Mouse (Mus musculus) cerebellum, adult 8-10 months (tissue): ENCODE measurements around the gene Esr2.
"Not testable (repeated sequence)": the region's sequence is repeated elsewhere in the genome, so short reads cannot be mapped to it uniquely, and the experiment has no call there.

Experiments used
- DNase-seq: peaks from one replicate; pipeline ENCODE4 v3.0.0; 2022

Gene Esr2

DNA sequence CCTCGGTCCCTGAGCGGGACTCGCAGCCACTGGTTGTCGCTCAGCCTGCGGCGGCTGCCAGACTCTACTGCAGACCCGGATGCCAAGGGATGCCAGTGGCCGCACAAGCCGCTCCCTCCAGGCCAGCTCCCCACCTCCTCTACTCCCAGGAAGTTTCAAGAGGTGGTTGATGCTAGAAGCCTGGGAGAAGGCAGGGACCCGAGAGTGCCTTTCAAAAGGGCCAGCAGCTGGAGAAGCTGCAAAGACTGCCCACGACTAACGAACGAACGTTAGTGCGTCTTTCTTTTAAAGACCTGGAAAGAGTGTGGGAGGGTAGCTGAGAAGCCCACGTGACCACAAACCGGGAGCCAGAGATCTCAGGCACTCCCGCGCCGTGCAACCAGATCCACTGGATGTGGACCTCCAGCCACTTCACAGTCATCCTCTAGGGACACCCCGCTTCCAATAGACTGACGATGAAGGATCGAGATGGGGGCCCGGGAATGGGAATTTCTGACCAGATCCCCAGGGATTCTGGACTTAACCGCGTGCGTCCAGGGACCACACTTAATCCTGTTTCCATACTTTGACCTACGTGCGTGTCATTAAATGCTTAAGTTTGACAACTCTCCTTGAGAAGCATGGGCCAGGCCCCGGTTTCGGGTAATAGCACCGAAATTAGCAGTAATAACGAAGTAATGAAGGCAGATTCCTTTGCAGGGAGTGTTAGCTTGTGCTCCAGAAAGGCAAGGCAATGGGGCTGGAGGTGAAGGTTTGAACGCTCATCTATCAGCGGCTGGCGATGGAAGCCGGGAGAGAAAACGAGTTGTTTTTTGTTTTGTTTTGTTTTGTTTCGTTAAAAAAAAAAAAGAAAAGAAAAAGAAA is at the start of gene Esr2:
TSS of gene Esr2 (minus strand) at position 260 of the 864 bp plus-strand sequence.
- DNase-seq, result peak; percentile 21

DNA sequence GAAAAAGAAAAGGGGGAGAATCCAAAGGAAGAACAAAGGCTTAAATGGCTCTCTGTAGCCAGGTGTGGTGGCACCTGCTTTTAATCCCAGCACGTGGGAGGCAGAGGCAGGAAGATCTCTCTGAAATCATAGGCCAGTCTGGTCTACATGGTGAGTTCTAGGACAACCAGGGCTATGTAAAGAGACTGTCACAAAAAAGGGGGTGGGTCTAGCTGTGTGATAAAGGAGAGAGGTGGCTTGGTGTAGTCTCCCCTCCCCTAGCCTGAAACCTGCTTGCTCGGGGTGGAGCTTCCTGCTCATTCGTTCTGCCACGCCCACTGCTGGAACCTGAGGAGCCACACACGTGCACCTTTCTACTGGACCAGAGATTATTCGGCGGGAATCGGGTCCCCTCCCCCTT is 45.0 kb upstream of the Esr2 start:
- not testable (repeated sequence) for DNase-seq

DNA sequence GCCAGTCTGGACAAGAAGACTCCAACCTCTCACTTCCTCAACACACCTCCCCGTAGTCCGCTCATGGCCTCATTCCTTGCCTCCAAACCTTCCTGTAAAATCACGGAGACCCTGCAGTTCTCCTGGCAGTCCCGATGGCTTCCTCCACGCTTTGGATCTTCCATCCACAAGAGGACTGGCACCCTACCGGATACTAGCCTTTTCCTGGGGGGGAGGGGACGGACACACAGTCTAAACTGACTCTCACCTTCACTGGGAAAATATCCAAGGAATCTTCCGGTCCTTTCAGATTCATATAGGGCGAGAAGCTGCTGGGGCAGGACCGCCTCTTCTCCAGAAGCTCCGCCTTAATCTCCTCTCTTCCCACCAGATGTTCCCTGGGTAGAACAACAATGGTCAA is 39.7 kb upstream of the Esr2 start:
- no peak for DNase-seq

DNA sequence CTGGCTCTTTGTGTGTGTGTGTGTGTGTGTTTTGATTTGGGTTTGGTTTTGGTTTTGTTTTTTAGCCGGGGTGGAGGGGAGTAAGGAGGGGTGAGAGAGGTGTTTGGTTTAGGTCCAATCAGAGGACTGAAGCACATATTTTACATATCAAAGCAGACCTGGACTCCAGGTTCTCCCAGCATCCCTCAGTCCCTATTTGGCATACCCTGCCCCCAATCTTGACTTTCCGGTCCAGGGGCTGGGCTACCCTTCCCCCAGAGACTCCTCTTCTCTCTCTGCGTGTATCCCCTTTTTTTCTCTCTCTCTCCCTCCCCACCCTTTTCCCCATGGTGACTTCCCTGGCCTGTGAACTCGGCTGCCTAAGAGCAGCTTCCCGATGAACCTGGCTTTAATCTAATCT is 38.1 kb upstream of the Esr2 start:
- DNase-seq, result no peak

DNA sequence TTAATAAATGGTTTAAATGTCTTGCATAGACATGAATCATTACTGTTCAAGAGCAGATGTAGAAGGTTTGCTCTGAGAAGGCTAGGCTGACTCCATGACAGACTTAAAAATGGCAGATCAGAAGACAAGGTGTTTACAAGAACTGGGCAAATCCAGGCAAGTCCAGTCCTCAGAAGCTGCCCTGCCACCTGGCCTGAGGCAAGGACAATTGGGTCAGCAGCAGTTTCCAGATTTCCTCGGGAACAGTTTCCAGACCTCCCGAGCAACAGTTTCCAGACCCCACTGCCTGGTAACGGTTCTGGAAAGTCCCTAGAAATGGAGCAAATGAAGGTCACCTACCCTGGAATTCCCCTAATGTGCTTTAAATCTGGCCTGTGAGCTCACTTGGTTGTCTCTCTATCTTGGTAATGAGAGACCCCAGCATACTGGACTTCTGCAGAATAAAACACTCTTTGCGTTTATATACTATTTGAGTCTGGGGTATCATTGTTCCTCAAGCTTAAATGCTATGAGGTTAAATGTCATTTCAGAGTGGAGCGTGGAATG is 32.4 kb upstream of the Esr2 start:
- DNase-seq, result no peak

DNA sequence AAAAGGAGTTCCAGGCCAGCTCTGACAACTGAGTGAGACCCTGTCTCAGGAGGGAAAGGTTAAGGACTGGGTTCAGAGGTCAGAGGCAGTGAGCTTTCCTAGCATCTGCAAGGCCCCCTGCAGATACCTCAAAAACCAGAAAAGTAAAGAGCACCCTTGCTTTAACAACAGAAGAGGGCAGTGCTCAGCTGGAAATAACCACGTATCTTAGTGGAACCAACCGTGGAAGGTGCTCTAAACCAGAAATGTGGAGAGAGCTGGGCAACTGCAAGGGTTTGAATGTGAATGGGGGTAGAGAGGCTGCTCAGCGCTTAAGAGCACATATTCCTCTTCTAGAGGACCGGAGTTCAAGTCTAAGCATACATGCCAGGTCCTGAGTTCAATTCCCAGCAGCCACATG is 23.3 kb upstream of the Esr2 start:
- DNase-seq, result no peak

DNA sequence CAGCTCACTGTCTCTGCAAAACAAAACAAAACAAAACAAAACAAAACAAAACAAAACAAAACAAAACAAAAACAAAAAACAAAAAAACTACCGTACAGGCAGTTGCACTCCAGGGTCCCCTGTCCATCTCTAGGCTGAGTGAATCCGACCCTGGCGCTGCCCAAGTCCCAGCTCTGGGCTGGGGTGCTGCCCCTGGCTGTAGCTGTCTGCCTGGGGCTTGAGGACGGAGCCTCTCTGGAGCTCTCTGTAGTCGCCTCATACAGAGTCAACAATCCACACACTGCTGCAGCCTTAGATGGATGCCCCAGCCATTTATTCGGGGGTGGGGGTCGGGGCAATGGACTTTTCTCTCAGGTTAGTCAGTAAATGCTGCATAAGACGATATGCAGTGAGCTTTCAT is 20.0 kb upstream of the Esr2 start:
- DNase-seq, result no peak

DNA sequence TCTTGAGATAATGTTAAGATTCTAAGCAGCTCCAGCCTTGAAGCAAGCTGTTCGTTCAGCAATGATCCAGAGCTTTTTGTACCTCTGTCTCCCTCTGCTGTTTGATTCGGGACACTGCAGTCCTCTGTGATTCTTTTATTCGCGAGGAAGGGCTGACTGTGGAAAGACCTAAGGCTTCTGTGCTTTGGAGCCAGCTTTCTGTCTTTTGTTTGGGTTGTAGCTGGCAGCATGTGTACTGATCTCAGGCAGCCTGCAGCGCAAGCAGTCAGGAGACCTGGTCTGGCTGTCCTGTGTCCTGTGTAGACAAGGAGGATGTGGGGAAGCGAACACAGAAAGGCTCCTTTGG is 19.6 kb upstream of the Esr2 start:
- DNase-seq, result peak; percentile 81

DNA sequence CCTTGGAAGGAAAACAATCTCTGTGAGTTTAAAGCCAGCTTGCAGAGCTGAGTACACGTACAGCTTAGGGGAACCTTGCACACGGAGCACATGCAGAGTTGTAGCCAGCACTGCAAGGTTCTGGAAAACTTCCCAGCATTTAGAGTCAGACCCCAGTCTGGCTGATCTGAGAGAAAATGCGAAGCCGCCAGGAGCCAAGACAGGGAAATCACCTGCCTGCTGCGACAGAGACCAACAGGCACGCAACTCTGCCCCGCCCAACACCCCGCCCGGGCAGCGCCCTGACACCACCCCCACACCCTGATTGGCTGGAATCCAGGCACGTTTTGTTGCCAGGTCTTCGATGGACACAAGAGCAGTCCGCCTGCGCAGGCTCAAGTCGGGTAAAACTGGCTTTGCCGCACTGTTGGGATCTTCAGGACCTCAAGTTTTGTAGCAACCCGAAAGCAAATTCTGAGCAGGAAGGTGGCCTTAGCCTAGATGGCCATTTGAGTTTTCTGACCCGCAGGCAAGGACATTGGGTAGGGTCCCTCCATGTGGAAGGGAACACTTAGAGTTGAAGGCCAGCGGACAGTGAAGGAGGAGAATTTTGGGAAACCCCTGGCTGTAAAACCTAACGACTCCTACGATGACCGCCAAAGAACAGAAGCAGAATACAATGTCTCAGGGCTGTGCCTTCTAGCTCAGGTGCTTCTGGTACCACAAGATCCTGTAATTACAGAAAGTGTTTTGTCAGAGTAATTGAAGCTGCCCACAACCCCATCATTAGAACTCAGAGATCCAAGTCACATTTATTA is 19.1 kb upstream of the Esr2 start:
- peak; percentile 80 for DNase-seq

DNA sequence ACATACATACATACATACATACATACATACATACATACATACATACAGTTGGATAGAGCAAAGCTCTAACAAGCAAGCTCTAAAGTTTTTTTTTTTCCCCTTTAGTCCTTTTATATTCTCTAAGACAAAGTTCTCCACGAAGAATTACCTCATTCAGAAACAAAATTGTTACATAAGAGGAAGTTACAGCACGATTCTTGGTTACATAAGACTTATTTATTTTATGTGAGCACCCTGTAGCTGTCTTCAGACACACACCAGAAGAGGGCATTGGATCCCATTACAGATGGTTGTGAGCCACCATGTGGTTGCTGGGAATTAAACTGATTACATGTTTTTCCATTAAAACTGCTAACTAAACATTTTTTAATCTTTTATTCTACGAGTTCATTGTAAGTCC is 17.5 kb upstream of the Esr2 start:
- no peak for DNase-seq

DNA sequence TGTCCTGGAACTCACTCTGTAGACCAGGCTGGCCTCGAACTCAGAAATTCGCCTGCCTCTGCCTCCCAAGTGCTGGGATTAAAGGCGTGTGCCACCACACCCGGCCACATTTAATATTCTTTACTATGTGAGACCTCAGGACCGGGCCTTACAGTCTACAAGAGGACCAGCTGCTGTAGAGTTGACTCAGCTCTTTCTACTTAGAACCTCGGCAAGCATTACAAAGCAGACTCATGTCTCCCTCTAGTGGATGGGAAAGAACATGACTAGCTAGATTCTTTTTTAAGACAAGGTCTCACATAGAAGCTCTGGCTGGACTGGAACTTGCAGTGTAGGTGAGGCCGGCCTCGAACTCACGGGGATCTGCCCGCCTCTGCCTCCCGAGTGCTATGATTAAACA is 13.9 kb upstream of the Esr2 start:
- DNase-seq, result peak; percentile 27

DNA sequence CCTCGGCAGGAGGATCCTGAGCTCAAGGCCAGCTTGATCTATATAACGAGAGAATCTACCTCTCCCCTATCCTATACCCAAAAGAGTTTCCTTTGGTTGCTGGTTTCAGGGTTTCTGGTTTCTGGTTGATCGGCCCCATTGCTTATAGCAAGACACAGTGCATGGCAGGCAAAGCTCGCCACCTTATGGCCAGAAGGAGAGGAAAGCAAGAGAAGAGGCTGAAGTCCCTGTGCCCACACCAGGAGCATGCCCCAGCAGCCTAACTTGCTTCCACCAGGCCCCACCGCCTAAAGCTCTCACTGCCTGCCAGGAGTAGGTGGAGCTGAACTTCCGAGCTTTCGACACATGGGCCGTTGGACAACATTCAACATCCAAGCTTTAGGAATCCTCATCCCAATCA is 10.8 kb upstream of the Esr2 start:
- DNase-seq, result peak; percentile 32

DNA sequence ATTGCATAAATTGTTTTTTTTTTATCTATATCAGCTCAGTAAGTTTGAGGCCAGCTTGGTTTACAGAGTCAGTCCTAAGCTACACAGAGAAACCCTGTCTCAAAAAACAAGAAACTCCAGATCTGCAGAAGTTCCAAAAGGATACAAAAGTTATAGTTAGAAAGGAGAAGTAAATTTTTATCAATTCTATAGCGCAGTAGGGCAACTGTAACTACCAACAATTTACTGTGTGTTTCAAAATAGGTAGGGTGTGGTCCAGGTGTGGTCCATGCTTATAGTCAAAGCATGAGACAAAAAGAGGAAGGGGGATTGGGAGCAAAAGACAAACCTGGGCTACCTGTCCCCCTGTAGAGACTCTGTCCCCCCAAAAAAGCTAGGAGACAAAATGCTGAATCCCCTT is 9.4 kb upstream of the Esr2 start:
- no peak for DNase-seq

DNA sequence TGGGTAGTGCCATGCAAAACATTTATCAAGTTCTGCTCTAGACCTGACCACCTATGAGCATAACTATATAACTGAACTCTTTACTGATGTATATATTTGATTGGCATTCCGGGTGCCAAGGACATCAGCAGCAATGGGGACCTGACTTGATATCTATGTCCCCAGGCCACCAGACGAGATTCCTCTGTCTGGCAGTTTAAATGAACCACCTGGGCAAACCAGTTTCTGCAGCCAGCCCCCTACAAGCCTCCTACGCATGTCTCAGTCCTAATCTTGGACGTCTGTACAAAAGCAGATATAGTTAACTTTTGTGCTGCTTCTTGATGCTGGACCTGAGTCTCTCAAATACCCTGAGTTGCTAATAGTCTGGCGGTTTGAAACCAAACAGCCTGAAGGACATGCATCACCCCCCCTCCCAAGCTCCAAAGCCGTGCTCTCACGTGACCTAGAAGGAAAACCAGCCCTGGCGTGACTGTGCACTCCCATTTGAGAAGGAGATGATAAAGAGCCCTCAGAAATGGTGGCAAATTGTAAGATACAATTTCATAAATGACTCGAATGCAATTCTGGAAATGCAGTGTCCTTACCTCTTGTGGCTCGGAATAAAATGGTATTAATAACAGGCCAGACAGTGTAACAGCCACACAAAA is 8.2 kb upstream of the Esr2 start:
- no peak for DNase-seq

DNA sequence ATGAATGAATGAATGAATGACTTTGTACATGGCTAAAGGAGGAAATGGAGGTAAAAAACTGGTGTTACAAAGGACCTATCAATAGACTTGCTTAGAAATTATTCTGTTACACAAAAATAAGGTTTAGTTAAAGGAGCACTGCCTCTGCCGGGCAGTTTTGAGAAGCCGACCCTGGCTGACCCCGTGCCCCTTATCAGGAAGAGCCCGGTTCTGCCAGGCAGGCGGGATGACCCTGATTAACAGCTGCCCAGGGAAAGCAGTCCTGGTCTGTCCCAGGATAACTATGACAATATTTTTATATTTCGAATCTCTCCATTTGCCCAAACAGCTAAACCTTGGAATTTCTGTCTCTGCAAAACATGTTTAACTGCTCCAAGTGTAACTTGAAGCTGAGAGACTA is 7.2 kb upstream of the Esr2 start:
- no peak for DNase-seq

DNA sequence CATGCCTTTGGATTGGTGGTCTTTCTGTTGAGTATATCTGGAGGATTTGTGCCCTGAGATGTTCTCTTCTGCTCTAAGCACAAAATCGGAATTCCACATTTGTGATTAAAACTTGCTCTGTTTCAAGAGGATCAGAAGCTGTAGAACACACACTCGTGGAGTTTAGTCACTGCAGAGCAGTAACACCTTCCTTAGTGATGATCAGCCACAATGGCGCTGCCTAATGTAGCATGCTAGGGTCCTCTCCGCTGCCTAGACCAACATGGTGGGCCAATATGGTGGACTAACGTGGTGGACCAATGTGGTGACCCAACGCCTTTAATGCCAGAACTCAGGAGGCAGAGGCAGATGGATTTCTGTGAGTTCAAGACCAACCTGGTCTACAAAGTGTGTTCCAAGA is 5.8 kb upstream of the Esr2 start:
- no peak for DNase-seq

DNA sequence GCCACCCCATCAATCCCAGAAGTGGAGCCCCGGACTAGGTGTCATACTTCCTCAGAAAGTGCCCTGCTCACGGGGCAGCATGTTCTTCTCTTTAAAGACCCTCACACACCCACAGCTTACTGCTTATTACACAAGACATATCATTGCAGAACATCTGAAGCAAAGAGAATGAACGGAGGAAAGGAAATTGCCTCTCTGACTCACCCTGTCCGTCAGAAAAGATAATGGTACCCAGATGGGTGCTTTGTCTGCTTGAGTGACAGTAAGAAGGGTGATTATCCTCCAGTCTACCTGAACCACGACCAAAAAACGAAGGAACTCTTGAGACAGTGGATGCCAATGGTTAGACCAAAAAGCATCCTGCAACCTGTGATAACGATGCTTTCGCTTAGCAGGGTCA is 4.4 kb upstream of the Esr2 start:
- no peak for DNase-seq

DNA sequence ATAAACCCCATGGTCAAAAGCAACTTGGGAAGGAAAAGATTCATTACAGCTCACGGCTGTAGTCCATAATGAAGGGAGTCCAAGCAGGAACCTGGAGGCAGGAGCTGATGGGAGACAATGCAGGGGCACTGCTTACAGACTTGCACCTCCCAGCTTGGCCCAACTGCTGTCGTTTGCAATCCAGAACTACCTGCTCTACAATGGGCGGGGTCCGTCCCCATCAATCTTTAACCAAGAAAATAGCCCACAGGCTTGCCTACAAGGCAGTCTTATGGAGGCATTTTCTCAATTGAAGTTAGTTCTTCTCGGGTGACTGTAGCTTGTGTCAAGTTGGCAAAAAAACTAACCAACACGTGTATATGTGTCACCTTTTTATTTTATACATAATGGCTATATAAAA is 3.4 kb upstream of the Esr2 start:
- no peak for DNase-seq

DNA sequence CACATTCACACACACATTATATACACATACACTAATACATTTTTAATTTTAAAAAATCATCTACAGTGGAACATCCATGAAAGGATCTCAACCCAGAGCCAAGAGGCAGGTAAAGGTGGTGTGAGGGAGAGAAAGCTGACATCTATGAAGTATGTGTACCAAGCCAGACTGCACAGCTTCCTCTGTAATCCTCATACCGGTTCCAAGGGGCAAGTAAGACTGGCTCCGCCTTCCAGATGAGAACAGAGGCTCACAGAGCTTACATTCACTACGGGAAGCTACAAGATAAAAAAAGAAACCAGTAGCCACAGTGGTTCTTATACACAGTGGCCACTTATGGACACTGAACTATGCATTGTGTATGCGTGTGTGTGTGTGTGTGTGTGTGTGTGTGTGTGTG is 2.5 kb upstream of the Esr2 start:
- no peak for DNase-seq

DNA sequence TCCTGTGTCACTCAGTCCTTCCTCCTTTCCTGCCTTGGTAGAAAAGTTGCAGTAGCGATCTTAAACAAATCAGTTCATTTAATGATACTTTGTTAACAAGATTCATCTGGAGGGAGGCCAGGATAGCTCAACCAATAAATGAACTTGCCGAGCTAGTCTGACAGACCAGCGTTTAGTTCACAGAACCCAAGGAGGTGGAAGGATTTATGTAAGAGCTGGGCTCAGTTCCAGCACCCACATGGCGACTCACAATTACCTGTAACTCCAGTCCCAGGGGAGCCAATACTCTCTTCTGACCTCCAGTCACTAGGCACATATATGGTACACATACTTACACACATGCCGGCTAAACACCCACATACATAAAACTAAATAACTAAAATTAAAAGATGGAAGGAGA is 2.0 kb upstream of the Esr2 start:
- no peak for DNase-seq

DNA sequence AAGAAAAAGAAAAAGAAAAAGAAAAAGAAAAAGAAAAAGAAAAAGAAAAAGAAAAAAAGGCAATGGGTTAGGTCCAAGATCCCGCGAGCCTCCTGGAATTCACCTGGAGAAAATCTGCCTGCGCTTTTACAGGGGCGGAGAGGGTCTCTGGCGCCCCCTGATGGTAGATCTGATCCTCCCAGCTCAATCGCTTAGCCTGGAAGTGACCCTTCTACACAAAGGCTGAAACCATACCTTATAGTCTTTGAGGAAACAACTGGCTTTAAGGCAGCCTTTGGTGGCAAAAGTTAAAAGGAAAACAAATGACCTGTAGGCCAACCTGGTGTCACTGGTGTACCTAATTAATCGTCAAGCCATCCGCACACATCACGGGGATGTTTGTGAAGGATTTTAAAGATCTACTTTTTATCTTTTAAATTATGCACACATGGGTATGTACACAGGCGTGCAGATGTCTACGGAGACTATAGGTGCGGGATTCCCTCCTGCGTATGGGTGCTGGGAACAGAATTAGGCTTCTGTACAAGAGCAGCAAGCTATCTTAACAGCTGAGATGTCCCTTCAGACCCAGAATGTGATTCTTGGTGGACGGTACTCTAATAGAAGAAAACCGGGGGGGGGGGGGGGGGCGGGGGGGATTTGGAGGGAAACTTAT is 932 bp upstream of the Esr2 start:
- peak; percentile 81 for DNase-seq

DNA sequence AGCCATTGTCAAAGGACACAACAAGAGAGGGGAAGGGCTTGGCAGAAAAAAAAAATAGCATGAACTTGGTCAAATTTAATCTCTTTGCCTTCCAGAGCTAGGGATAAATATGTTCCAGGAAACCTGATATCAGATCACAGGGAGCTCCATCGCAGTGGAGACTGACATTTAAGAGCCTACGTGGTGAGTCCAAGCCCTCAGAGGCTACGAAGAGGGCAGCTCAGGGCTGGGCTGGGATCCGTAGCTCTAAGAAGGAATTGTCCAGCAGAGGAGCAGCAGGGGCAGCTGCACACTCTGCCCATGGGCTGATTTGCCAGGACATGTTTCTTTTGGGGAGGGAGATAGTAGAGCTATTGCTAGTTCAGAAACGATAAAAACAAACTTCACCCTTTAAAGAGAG is 11.4 kb downstream of the Esr2 start:
- DNase-seq, result no peak

DNA sequence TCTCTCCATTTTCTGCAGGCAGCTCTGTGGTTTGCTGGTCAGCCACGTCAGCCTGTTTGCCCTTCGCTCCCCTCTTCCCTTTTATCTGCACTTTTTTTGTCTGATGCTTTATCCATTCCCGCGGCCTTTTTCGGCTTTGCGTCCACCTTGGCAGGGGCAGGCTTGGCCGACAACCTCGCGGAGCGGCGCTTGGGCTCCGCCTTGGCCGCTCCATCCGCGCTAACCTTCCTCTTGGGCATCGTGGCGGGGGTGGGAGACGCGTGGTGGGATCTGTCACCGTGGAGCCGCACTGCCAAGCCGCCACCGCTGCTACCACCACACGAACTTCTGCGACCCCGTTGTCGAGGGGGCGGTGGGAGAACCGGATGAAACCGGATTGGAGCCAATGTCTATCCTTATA is 24.7 kb downstream of the Esr2 start:
- DNase-seq, result not testable (repeated sequence)
